Mouse (Mus musculus) megakaryocyte, embryonic 14.5 days (primary cell): ENCODE measurements at regions not wholly inside any gene's neighbourhood (a gene's known extent, or its start where the extent isn't known, plus 50 kb on each side); places are given as distances from the start of the nearest gene placed in this dataset.

Experiments used
- FLI1 ChIP-seq: IDR thresholded peaks from 2 replicates; pipeline ENCODE4 v1.6.1; 2012; ENCODE audit warnings: low read length, inconsistent platforms, mixed read lengths
- GATA1 ChIP-seq: IDR thresholded peaks from 3 replicates; pipeline ENCODE4 v1.6.1; 2012; ENCODE audit warnings: mixed read lengths, low read length, inconsistent platforms, borderline replicate concordance

- TF ChIP-seq FLI1 (no peak), GATA1 (no peak)
Measured at GRCm38 (mm10) chr3:133809007-133809552, 264.1 kb upstream of the Tet2 start.
